Mouse (Mus musculus): Measurements from ENCODE around the gene Olfr487.
"Not testable (repeated sequence)": the region's sequence is repeated elsewhere in the genome, so short reads cannot be mapped to it uniquely, and the experiment has no call there.

Olfr487 gene

DNA sequence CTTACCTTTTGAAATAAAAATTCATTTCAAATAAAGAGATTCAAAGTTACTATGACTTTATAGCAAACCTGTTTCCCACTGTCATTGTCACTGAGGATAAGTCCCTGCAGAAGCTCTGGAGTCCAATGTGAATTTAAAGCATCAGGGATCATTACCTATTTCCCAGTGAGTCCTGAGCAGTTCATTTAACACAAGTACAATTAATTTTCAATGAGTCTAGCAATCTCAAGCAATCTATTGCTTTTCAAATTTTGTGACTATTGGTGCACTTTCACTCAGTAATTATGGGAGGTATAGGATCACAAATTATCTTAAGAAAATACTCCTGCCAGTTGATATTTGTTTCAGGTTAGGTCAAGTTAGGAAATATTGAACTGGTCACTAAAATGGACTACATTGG lies at the start of gene Olfr487:
Gene Olfr487 (minus strand): TSS at position 101 of the 400 bp plus-strand sequence.
- not testable (repeated sequence) for DNase-seq (ENCODE audit: low read depth)

DNA sequence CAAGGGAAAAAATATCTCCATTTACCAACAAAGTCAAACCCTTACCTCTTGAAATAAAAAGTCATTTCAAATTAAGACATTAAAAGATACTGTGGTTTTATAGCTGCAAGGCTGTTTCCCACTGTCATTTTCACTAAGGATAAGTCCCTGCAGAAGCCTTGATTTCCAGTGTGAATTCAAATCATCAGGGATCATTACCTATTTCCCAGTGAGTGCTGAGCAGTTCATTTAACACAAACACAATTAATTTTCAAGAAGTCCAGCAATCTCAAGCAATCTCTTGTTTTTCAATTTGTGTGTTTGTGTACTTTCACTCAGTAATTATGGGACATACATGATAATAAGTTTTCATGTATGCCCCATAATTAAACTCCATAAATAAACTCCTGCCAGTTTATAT lies 43.8 kb upstream of the Olfr487 start, which contains the start of gene Olfr488:
Gene Olfr488 (minus strand): TSS at position 101 of the 400 bp plus-strand sequence.
- DNase-seq (ENCODE audit: low read depth): no peak

DNA sequence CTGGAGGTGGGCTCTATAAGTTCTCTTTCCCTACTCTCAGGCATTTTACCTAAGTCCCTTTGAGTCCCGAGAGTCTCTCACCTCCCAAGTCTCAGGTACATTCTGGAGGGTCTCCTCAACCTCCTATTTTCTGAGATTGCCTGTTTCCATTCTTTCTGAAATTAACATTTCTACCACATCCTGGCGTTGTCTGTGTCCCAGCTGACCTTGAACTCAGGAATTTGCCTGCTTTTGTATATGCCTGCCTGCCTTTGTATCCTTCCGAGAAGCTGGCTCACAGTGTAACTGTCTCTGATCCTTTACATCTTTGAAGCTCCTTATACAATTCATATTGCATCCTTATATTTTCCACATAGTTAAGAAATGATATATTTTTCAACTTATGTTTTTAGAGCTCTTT lies 19.1 kb upstream of the Olfr487 start:
- no peak for DNase-seq (ENCODE audit: low read depth)

DNA sequence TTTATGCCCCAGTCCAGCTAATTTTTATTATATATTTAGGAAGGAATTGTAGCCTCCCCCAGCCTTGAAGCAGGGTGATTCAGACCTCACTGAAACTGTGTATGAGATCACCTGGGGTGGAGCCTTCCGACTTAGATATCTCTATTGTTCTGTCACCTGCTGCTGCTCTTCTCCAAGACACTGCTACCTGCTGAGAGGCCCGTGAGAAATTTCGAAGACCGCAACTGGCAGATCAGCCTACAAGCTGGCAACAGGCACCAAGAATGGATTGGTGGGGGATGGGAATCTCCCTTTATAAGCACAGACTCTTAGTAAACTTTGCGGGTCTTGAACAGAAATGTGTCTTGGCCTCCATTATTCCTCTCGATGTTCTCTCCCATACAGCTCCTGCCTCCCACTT lies 17.5 kb downstream of the Olfr487 start:
- DNase-seq (ENCODE audit: low read depth): no peak

DNA sequence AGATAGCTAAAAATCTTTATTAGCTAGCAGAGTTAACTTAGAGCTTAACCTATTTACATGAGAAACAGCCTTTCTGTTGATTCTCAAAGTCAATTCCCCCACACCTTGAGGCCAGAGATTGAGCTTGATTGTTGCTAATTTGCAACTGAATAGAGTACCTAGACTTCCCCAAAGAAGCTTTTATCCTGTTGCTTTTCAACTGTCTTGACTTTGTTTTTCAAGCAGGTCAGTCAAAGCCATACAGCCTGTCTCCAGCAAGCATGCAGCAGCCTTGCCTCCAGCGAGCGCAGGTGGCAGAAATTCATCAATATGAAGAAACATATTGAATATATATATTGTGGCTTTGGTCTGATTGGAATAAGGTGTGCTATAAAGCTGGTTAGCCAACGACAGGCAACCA lies 18.1 kb downstream of the Olfr487 start:
- DNase-seq (ENCODE audit: low read depth): not testable (repeated sequence)

DNA sequence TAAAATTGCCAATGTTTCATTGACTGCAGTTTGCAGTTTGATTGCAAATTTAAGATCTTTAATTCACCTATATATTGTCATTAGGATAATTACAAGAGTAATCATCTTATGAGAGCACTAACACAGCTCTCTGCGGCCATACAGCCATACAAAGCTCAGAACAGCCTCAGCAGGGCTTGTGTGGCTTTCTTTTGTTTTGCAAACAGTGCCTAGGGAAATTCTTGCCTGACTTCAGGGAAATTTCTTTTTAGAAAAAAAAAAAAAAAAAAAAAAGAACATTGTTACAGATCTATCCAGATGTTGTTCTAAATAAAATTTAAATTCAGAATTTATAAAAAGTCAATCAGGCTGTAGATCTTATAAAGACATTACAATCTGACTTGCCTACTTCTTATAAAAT lies 21.7 kb downstream of the Olfr487 start:
- DNase-seq (ENCODE audit: low read depth): not testable (repeated sequence)

DNA sequence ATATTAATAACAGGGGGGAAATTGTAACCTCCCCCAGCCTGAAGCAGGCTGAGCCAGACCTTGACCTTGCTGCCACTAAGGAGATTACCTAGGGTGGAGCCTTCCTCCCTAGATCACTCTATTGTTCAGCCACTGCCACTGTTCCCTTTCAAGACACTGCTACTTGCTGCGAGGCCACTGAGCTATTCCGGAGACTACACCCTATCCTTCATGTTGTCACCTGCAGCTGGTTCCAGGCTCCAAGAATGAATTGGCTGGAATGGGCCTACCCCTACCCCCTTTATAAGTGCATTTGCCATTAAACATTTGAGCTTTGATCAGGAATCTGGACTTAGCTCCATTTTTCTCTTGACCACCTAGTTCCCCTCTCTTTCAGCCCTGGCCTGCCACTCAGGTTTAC lies 23.2 kb downstream of the Olfr487 start:
- not testable (repeated sequence) for DNase-seq (ENCODE audit: low read depth)

DNA sequence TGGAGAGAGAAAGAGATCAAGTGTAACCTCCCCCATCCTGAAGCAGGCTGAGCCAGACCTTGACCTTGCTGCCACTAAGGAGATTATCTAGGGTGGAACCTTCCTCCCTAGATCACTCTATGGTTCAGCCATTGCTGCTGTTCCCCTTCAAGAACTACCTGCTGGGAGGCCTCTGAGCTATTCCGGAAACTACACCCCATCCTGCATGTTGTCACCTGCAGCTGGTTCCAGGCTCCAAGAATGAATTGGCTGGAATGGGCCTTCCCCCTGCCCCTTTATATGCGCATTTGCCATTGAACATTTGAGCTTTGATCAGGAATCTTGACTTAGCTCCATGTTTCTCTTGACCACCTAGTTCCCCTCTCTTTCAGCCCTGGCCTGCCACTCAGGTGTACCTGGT lies 29.2 kb downstream of the Olfr487 start:
- DNase-seq (ENCODE audit: low read depth): not testable (repeated sequence)

DNA sequence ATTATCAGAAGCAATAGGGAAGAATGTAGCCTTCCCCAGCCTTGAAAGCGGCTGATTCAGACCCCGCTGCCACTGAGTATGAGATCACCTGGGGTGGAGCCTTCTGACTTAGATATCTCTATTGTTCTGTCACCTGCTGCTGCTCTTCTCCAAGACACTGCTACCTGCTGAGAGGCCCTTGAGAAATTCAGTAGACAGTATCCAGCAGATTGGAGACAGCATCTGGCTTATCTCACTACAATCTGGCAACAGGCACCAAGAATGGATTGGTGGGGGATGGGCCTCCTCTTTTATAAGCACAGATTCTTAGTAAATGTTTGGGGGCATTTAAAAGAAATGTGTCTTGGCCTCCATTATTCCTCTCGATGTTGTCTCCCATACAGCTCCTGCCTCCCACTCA lies 30.0 kb downstream of the Olfr487 start:
- not testable (repeated sequence) for DNase-seq (ENCODE audit: low read depth)

DNA sequence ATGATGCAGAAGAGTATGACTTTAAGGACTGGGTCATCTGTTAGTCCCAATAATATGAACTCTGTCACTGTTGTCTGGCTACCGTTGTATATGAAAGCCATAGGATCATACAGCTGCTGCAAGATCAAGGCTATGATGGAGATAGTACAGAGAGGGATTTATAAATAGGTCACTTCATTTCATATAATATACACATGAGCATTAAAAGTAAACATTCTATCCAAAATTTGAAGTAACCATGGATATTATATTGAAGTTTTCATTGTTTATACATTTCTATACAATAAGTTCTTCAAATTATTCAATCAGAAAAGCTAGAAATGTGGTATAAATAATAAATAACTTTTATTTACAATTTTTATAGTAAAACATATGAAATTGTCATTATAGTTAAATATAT lies 41.8 kb downstream of the Olfr487 start, which contains the start of gene Olfr486:
Gene Olfr486 (minus strand): TSS at position 101 of the 400 bp plus-strand sequence.
- DNase-seq (ENCODE audit: low read depth): not testable (repeated sequence)

DNA sequence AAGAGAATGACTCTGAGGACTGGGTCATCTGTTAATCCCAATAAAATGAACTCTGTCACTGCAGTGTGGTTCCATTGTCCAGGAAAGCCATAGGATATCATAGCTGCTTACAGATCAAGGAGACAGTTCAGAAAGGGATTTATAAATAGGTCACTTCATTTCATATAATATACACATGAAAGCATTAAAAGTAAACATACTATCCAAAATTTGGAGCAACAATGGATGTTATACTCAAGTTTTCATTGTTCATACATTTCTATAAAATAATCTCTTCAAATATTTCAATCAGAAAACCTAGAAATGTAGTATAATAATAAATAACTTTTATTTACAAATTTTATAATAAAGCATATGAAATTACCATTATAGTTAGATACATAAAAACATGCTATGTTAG lies 54.7 kb downstream of the Olfr487 start, which contains the start of gene Olfr485:
Gene Olfr485 (minus strand): TSS at position 101 of the 400 bp plus-strand sequence.
- no peak for DNase-seq (ENCODE audit: low read depth)
